Mouse (Mus musculus): ENCODE measurements around the gene Tpx2.

The Tpx2 gene

DNA sequence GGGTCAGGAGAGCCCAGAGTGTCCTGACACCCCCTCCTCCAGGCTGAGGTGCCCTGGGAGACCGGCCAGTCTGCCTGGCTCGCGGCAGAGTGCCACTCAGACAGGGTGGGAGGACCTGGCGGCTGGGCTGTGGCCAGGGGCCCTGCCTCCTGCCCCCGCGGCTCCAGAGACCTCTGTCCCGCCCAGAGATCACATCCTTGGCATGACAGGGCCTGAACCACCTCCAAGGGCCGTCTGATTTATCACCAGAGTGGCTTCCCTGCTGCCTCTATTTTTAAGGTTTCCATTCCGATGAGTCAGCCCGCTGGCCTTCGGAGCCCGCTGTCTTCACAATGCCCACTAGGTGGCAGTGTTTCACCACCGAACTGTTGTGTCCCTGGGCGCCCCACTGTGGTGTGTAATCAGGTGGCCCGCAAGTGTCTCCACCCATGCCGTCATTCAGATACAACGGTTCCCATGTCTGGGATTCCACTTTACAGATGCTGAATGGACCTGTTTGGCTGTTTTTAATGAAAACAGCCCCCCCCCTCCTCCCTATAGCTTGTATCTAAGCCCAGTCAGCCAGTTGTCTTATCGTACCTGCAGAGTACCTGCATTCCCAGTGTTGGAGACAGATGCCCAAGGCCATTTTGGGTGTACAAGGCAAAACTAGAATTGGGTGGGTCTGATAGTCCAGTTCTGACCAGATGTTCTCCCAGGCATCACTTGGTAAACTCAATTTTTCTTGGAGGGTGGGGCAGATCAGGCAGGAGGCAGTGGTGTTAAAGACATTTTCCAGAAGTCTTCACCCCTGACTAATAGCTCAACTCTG lies 66.8 kb downstream of the Tpx2 start:
- DNase-seq (ENCODE audit: low spot score in 2 of 2) = peak; percentile 83 to 88

DNA sequence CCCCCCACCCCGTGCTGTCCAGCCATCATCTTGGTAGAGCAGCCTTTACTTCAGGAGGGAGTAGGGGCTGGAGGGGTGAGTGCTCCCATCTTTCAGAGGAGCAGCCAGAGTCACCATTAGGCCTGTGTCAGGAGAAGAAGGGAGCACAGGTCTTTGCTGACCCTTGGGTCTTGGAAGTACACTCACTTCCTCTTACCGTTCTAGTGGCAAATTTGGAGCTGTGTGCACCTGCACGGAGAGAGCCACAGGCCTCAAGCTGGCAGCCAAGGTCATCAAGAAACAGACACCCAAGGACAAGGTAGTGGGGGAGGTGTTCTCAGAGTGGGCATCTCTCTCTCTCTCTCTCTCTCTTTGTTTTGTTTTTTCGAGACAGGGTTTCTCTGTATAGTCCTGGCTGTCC lies 67.7 kb downstream of the Tpx2 start:
- DNase-seq (ENCODE audit: low spot score in 2 of 2) = no peak

- no peak for DNase-seq (ENCODE audit: low spot score in 2 of 2)
Observed at GRCm38 (mm10) chr2:152916111-152916510, 68.3 kb downstream of the Tpx2 start.

DNA sequence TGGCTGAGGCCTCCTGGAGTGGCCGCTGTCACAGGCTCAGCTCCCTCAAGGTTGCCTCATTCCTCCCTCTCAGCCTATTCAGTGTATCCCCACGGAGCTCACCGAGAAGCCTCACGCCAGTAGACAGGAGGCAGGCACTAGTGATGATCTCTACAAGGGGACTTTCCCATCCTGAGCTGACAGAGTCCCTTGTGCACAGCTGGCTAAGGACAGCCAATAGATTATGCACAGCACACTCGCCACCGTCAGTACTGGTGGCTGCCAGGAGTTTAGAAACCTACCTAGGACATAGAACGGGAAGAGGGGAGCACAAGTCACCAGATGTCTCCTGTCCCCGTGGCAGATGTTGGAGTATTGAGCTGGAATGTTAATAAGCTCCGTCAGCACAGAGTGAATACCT lies 69.9 kb downstream of the Tpx2 start:
- DNase-seq (ENCODE audit: low spot score in 2 of 2) = no peak

DNA sequence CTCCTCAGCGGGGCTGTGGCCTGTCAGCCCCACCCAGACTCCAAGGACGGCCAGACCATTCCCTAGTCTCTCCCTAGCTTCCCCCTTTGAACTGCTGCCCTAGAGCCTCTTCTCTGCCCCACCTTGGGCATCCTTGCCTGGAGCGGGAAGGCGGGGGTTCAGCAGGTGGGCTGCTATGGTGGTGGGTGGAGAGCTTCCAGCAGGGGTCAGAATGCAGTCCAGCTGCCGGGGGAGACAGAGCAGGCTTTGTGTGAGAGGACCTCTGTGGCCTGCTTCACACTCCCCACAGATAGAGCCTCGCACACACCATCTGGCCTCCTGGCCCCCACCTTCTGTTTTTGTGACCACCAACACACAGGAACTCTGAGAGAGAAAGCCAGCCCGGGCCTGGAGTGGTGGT lies 74.6 kb downstream of the Tpx2 start:
- DNase-seq (ENCODE audit: low spot score in 2 of 2) = no peak

DNA sequence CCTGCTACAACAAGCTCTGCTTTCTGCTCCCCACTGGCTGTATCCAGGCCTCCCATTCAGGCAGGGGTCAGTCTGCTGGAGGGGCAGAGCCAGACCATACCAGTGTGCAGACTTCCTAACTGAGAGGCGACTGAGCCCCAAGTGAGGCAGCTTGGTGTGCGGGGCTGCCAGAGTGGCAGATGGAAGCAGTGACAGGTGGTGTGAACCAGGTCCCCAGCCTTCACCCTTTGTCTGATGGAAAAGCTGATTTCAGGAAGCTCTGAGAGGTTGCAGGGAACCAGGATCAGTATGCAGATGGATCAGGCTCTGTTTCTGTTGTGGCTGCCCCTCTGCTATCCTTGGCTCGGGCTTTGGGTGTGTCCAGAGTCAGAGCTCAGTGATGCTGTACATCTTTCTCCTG lies 75.9 kb downstream of the Tpx2 start:
- DNase-seq (ENCODE audit: low spot score in 2 of 2) = no peak

DNA sequence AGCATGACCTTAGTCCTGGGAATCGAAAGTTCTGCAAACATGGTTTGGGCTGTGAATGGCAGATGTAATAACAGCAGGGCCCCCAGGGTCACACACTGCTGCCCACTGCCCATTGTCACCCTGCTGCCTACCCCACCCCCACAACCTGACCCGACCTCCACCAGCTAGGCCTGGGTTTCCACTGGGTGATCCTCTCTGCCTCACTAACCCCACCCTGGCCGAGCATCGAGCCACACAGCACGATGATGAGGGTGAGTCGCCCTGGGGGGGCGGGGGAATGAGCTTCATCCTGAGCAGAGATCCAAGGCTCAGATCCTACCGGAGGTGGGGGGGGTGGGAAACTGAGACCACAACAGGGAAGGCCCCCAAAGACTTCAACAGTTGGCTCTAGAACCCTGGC lies 76.4 kb downstream of the Tpx2 start:
- DNase-seq (ENCODE audit: low spot score in 2 of 2) = no peak

GRCm38 (mm10) chr2:152924543-152924942 lies 76.8 kb downstream of the Tpx2 start:
- no peak for DNase-seq (ENCODE audit: low spot score in 2 of 2)

DNA sequence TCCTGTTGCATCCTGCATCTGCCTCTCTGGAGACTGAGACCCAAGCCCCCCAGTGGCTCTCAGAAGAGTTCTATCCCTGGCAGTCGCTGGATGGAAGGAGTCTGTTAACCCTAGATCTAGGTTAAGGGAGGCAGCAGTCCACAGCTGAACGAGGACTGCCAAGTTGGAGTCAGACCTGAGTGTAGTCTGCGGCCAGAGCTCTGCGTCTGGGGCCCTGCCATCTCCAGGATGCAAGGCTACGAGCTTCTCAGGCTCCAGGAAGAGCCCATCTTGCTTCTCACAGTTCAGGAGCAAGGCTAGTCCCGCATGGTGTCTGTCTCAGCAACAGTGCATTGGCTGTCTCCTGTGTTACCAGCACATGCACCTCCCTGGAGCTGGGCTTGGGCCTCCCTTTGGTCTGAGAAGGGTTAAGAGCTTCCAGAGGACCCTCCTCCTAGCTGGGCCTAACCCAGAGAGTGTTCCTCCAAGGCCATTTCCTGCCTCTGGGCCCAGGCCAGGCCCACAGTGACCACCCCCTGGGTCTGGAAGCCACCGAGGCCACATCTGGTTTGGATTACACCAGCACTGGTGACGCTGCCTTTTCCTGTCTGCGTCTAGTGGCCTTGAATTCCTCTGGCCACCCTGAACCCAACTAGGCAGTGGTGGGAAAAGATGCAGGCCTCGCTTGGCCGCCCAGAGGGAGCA lies 77.6 kb downstream of the Tpx2 start:
- DNase-seq (ENCODE audit: low spot score in 2 of 2) = no peak

DNA sequence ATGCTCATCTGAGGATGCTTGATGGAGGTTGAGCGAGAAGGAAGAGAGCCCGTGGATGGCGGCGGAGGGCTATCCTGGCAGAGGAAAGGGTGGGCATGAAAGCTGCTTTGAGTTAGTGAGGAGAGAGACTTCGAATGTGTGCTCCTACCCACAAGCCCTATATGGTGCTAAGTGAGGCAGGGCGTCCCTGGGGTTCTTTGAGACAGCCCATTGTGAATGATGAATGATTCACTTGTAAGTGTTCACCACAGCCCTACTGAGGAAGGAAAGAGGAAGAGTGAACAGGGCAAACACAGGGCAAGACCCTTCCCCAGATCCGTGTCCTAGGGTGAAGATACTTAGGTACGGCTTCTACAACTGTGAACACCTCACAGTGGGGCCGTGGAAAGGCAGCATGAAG lies 79.1 kb downstream of the Tpx2 start:
- DNase-seq (ENCODE audit: low spot score in 2 of 2) = no peak

DNA sequence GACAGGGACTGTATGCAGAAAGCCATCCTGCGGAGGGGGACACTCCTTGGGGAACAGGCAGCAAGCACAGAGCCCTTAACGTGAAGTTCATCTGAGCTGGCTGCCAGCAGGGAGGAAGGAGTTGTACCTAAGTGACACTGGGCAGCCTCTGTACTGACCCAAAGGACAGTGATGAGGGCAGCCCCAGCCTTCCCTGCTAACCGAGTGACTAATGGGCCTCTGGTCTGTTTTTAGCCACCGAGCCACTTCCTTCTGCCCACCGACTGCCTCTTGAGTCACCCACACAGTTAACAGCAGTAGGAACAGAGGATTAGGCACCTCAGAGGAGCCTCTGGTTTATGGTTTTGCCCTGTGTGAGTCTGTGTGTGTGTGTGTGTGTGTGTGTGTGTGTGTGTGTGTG lies 79.6 kb downstream of the Tpx2 start:
- no peak for DNase-seq (ENCODE audit: low spot score in 2 of 2)

- DNase-seq (ENCODE audit: low spot score in 2 of 2) = no peak
Observed at GRCm38 (mm10) chr2:152928219-152928987, 80.6 kb downstream of the Tpx2 start.

DNA sequence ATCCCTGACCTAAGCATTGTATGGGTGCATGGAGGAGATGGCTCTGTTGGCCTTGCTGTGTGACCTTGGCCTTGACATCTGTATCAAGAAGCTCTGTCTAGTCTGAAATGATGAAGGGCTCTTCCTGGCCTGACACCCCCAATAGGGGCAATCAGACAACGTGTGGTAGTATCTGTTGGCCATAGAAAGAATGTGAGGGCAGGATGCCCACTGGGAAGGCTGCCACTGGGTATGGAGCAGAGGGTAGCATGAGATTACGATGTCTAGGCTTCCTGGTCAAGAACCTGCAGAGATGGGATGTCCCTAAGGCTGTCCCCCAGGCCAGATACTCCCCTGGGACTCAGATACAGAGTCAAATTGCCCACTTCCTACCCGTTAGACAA lies 81.2 kb downstream of the Tpx2 start:
- no peak for DNase-seq (ENCODE audit: low spot score in 2 of 2)

DNA sequence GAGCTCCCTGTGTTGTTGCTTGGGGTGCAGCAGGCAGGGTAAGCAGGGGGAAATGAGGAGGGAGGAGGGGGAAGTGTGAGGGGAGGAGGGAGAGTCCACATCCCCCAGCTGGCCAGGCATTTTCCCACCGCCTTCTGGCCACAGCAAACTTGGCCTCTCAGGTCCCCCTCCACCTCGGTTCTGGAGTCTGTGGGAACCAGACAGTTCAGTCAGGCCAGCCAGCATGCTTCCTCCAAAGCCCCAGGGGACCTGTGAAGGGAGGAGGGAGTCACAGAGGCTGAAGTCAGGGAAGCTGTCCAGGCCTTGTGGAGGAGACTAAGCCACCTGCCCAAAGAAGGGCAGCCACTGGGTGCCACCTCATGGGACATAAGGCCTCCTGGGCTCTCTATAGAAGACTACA lies 82.5 kb downstream of the Tpx2 start:
- DNase-seq (ENCODE audit: low spot score in 2 of 2) = no peak

DNA sequence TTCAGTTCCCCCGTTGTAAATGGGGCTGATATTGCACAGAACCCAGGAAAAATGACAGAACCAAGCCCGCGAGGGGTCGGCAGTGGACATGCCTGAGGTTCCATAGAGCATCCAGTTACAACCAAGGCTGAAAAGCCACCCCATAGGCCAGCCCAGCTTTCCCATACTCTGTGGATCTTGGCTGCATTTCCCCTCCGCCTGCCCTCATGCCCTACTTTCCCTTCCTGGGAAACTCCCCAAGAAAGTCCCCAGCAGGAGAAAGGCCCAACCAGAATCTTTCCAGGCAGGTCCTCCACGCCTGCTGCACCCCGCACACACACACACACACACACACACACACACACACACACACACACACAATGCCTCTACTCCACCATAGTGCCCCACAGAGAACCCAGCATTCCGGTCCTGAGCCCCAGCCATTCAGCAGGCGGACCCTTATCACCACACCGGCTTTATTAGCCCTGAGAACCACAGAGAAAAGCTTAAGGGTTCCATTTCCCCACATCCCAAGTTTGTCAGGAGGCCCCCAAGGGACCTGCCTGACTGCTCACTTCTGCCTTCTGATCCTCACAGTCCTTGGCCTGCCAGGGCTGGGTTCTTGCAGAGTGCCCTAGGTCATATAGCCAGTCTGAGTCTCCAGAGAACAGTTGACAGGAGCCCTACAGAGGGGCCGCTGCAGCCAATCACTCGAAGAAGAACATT lies 83.8 kb downstream of the Tpx2 start:
- no peak for DNase-seq (ENCODE audit: low spot score in 2 of 2)

GRCm38 (mm10) chr2:152933048-152933447 lies 85.3 kb downstream of the Tpx2 start, which contains the start of gene Foxs1:
TSS of gene Foxs1 (minus strand) at chr2:152933208.
- DNase-seq (ENCODE audit: low spot score in 2 of 2) = no peak

DNA sequence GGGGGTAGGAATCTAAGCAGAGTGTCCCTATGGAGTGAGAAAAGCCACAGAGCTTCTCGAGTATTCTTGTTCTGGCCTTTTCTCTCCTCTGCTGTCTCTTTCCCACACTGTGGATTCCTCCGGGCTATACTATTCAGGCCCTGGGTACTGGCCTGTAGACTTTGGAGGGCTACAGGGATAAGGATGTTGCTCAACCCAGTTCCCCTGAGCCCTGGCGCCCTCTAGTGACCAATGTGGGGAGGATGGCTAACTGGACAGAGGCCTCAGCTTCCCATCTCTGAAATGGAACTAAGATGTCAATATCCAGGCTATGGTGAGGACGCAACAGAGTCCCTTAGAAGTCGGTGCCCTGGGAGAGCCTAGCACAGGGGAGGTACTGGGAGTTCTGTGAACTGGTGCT lies 85.8 kb downstream of the Tpx2 start:
- DNase-seq (ENCODE audit: low spot score in 2 of 2) = no peak

- peak; percentile 39 to 47 for DNase-seq (ENCODE audit: low spot score in 2 of 2)
Observed at GRCm38 (mm10) chr2:152939846-152940245, 92.1 kb downstream of the Tpx2 start.

- no peak for DNase-seq (ENCODE audit: low spot score in 2 of 2)
Observed at GRCm38 (mm10) chr2:152941106-152941505, 93.3 kb downstream of the Tpx2 start.

DNA sequence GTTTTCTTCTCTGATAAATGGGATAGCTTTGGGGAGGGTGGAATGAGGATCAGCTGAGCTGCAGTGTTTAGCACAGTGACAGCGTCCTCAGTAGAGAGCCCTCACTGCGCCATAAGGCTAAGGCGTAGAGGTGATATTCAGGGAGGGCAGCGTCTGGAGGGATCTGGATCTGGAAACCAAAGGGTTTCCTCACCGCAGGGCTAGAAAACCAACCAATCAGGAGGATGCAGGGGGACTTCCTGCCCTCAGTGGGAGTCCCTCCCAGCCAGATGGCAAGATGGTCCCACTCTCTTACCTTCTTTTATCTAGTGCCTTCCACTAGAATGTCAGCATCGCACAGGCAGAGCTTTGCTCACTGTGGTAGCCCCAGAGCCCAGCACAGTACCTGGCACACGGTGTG lies 94.0 kb downstream of the Tpx2 start:
- DNase-seq (ENCODE audit: low spot score in 2 of 2) = no peak

DNA sequence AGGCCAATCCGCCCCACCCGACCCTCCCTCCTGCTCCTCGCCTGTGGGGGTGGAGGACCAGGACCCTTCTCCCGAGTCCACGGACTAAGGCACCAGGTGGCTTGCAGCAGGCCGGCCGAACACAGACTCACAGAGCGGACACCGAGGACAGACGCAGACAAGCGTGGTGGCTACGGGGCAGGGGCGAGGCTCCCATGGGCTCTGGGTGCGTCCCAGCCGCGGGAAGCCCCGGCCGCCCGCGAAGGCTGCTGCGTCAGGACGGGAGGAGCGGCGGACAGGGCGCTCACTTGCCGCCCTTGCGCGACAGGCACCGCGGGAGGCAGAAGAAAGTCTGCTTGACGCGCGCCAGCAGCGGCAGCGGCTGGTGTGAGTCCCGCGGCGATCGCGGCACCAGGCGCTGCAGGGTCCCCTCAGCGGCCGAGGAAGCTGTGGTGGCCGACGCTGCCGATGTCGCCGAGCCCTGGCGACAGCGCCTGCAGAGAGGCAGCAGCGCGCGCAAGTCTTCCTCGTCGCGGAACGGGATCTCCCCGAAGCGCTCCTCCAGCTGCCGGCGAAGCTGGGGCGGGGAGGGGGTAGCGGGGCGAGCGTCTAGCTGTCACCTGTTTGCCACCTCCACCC lies 95.2 kb downstream of the Tpx2 start:
- no peak for DNase-seq (ENCODE audit: low spot score in 2 of 2)

DNA sequence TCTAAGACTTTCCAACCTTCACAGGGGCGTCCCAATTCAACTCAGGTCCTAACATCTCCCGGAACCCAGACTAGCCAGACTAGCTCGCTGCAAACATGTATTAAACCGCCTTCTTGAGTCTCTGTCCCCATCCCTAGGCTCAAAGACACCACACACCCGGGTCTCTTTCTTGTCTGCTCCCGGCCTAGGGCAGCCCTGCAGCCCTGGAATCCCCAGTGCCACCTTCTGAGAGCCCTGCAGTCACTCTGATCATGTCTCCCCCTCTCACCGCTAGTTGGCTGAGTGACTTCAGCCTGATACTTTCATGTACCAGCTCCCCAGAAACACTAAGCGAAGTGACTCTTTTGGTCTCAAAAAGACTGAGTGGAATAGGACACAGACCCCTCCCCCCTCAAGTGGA lies 95.8 kb downstream of the Tpx2 start:
- DNase-seq (ENCODE audit: low spot score in 2 of 2) = no peak
